In genomic region chr11:98763502-98763861, GRCm38 (mm10) we compare ENCODE assay signal across 12 mouse cellular contexts. TPM values are rescaled to one million over a fixed set of nuclear protein-coding genes. Genes with fewer than 3 reads are reported as not detected.
DNase-seq lines count a peak whose midpoint lies in the region; ATAC-seq and TF ChIP-seq lines count a peak whose summit lies in the region.
"Had no signal": no experiment of that assay in that cellular context is flagged by ENCODE, and none has a peak within 500 bp of the region (broad histone marks: within the 10 kb centered on the region; RNA-seq: fewer than 3 reads in every experiment).

No protein-coding gene starts in this region.

- no peaks in the 10 kb centered on the region for H3K9me3 ChIP-seq in hindbrain, embryonic 10.5 days
- H3K9me3 ChIP-seq in hindbrain, embryonic 11.5 days (ENCODE audit: control insufficient read depth, low read length): no peaks in the 10 kb centered on the region
- H3K9me3 ChIP-seq in lung, postnatal 0 days (ENCODE audit: low read length): no peaks in the 10 kb centered on the region
- no peaks in the 10 kb centered on the region for H3K9me3 ChIP-seq in liver, embryonic 16.5 days (replicated peaks; ENCODE audit: control insufficient read depth, low read length)
- H3K9me3 ChIP-seq in midbrain, embryonic 14.5 days (ENCODE audit: control insufficient read depth, low read length): no peaks in the 10 kb centered on the region
- H3K9me3 ChIP-seq: heart, embryonic 13.5 days; midbrain, embryonic 15.5 days had no signal

- H3K27me3 ChIP-seq in hindbrain, embryonic 10.5 days (ENCODE audit: insufficient read depth, poor library complexity, severe bottlenecking): no peaks in the 10 kb centered on the region
- no peaks in the 10 kb centered on the region for H3K27me3 ChIP-seq in hindbrain, embryonic 11.5 days (ENCODE audit: control insufficient read depth, insufficient read depth, low read length)
- no peaks in the 10 kb centered on the region for H3K27me3 ChIP-seq in lung, postnatal 0 days (replicated peaks; ENCODE audit: insufficient read depth, low read length)
- no peaks in the 10 kb centered on the region for H3K27me3 ChIP-seq in liver, embryonic 16.5 days (ENCODE audit: control insufficient read depth, insufficient read depth, low read depth, low read length)
- no peaks in the 10 kb centered on the region for H3K27me3 ChIP-seq in midbrain, embryonic 14.5 days (ENCODE audit: control insufficient read depth, insufficient read depth, low read length)
- H3K27me3 ChIP-seq: heart, embryonic 13.5 days; midbrain, embryonic 15.5 days had no signal

- 87% methylated on average over 8 of the region's 8 CpGs for WGBS in hindbrain, embryonic 10.5 days
- 94% methylated on average over 8 of the region's 8 CpGs for WGBS in hindbrain, embryonic 11.5 days
- 71% methylated on average over 8 of the region's 8 CpGs for WGBS in lung, postnatal 0 days
- 86% methylated on average over 8 of the region's 8 CpGs for WGBS in liver, embryonic 16.5 days (ENCODE audit: insufficient replicate concordance)
- WGBS in midbrain, embryonic 14.5 days: 89% methylated on average over 8 of the region's 8 CpGs

- peaks cover 71% of the 10 kb centered on the region for H3K36me3 ChIP-seq in hindbrain, embryonic 10.5 days
- H3K36me3 ChIP-seq in hindbrain, embryonic 11.5 days (ENCODE audit: control insufficient read depth, insufficient read depth, low read length): no peaks in the 10 kb centered on the region; the same call in 1 of the 2 replicates
- H3K36me3 ChIP-seq in lung, postnatal 0 days (ENCODE audit: insufficient read depth, low read length): 0 out of 2 replicates have a peak, but pooled peaks cover 13% of the 10 kb centered on the region
- H3K36me3 ChIP-seq in liver, embryonic 16.5 days (ENCODE audit: control insufficient read depth, insufficient read depth): peaks cover 15% of the 10 kb centered on the region; the same call in 1 of the 2 replicates
- peaks cover 67% of the 10 kb centered on the region for H3K36me3 ChIP-seq in midbrain, embryonic 14.5 days (ENCODE audit: control insufficient read depth, insufficient read depth, low read length)

- no peak for DNase-seq in hindbrain, embryonic 10.5 days (ENCODE audit: low spot score)
- no peak for DNase-seq in hindbrain, embryonic 11.5 days (ENCODE audit: low spot score)
- DNase-seq in lung, postnatal 0 days (ENCODE audit: low spot score): no peak
- no peak for DNase-seq in lung, postnatal 25 days (ENCODE audit: low spot score)
- peak; percentile 64 for DNase-seq in R1 (ENCODE audit: low read depth, low spot score)
- DNase-seq in midbrain, embryonic 14.5 days: no peak
- DNase-seq in urinary bladder, postnatal 4 days (ENCODE audit: low spot score in 2 of 2): no peak
- DNase-seq: kidney, postnatal 10 days; retina, postnatal 1 day had no signal

- no peak overlapping the region for H3K9ac ChIP-seq in hindbrain, embryonic 11.5 days (ENCODE audit: low read depth, low read length)
- H3K9ac ChIP-seq in lung, postnatal 0 days (replicated peaks; ENCODE audit: low read depth): no peak overlapping the region
- H3K9ac ChIP-seq in liver, embryonic 16.5 days (ENCODE audit: low read depth, low read length): no peak overlapping the region
- H3K9ac ChIP-seq in midbrain, embryonic 14.5 days (replicated peaks; ENCODE audit: low read length): no peak overlapping the region
- H3K9ac ChIP-seq: midbrain, embryonic 15.5 days had no signal

- H3K27ac ChIP-seq in hindbrain, embryonic 10.5 days: peak overlapping the region; percentile 41; the same call in 1 of the 2 replicates
- no peak overlapping the region for H3K27ac ChIP-seq in hindbrain, embryonic 11.5 days (ENCODE audit: low read depth, low read length)
- H3K27ac ChIP-seq in lung, postnatal 0 days (ENCODE audit: low read length): peak overlapping the region; percentile 81
- H3K27ac ChIP-seq in liver, embryonic 16.5 days (ENCODE audit: low read length): 0 out of 2 replicates have a peak overlapping the region, but pooled peaks have one; percentile 6
- H3K27ac ChIP-seq in midbrain, embryonic 14.5 days (replicated peaks; ENCODE audit: low read depth, low read length): no peak overlapping the region

- ATAC-seq in hindbrain, embryonic 11.5 days (ENCODE audit: low FRiP score): no peak
- ATAC-seq in lung, postnatal 0 days: peak; percentile 10
- ATAC-seq in liver, embryonic 16.5 days (ENCODE audit: low read depth): no peak
- ATAC-seq in midbrain, embryonic 14.5 days (ENCODE audit: low FRiP score, low TSS enrichment): no peak
- ATAC-seq: midbrain, embryonic 15.5 days had no signal

- no peak for TF ChIP-seq CTCF in lung, postnatal 0 days (IDR thresholded peaks at IDR 0.05)

- no peak for TF ChIP-seq EP300 in lung, postnatal 0 days (IDR thresholded peaks at IDR 0.05)

- no peak overlapping the region for H3K4me3 ChIP-seq in hindbrain, embryonic 10.5 days
- H3K4me3 ChIP-seq in hindbrain, embryonic 11.5 days (ENCODE audit: low read depth, low read length): no peak overlapping the region
- no peak overlapping the region for H3K4me3 ChIP-seq in lung, postnatal 0 days (ENCODE audit: low read depth, low read length)
- no peak overlapping the region for H3K4me3 ChIP-seq in liver, embryonic 16.5 days (ENCODE audit: low read depth, low read length)
- H3K4me3 ChIP-seq in midbrain, embryonic 14.5 days (replicated peaks; ENCODE audit: low read depth, low read length): no peak overlapping the region
- H3K4me3 ChIP-seq: heart, embryonic 13.5 days; midbrain, embryonic 15.5 days had no signal

- no peak overlapping the region for H3K4me2 ChIP-seq in hindbrain, embryonic 11.5 days (replicated peaks; ENCODE audit: low read depth, low read length)
- H3K4me2 ChIP-seq in lung, postnatal 0 days (replicated peaks; ENCODE audit: low read depth, low read length): no peak overlapping the region
- no peak overlapping the region for H3K4me2 ChIP-seq in liver, embryonic 16.5 days (ENCODE audit: low read depth, low read length)
- H3K4me2 ChIP-seq in midbrain, embryonic 14.5 days (ENCODE audit: low read length): no peak overlapping the region
- H3K4me2 ChIP-seq: heart, embryonic 13.5 days; midbrain, embryonic 15.5 days had no signal

- H3K4me1 ChIP-seq in hindbrain, embryonic 10.5 days (replicated peaks): peaks cover 42% of the 10 kb centered on the region
- H3K4me1 ChIP-seq in hindbrain, embryonic 11.5 days (replicated peaks; ENCODE audit: control insufficient read depth, insufficient read depth, low read length): peaks cover 7% of the 10 kb centered on the region
- peaks cover 20% of the 10 kb centered on the region for H3K4me1 ChIP-seq in lung, postnatal 0 days (ENCODE audit: insufficient read depth, low read depth, low read length)
- H3K4me1 ChIP-seq in liver, embryonic 16.5 days (ENCODE audit: control insufficient read depth, low read depth, low read length): peaks cover 37% of the 10 kb centered on the region
- H3K4me1 ChIP-seq in midbrain, embryonic 14.5 days (ENCODE audit: control insufficient read depth, insufficient read depth, low read length): peaks cover 30% of the 10 kb centered on the region

RNA-seq across cellular contexts. Expression of gene Nr1d1, which starts 11.7 kb away (rescaled TPM):
- polyA plus RNA-seq in hindbrain, embryonic 10.5 days (2016; fragmentation: Nextera tagmentation; extraction: Ambion mirVana): 1.2 and 1.5 TPM in 2 replicates
- polyA plus RNA-seq in hindbrain, embryonic 11.5 days (2014; fragmentation: Nextera tagmentation; extraction: Ambion mirVana): 0.92 and 1.4 TPM in 2 replicates
- polyA plus RNA-seq in lung, postnatal 0 days (2015; fragmentation: Nextera tagmentation; extraction: Ambion mirVana): 6.9 and 8.9 TPM in 2 replicates
- 0.65 and 0.66 TPM in 2 replicates for polyA plus RNA-seq in liver, embryonic 16.5 days (2015; fragmentation: Nextera tagmentation; extraction: Ambion mirVana)
- polyA plus RNA-seq in midbrain, embryonic 14.5 days (2014; fragmentation: Nextera tagmentation; extraction: Ambion mirVana): 3.0 TPM in 2 replicates

RNA-seq across cellular contexts. Expression of gene Thra, which starts 23.0 kb away (rescaled TPM):
- 12.8 and 22.2 TPM in 2 replicates for polyA plus RNA-seq in hindbrain, embryonic 10.5 days (2016; fragmentation: Nextera tagmentation; extraction: Ambion mirVana)
- polyA plus RNA-seq in hindbrain, embryonic 11.5 days (2014; fragmentation: Nextera tagmentation; extraction: Ambion mirVana): 34.7 and 41.4 TPM in 2 replicates
- 38.1 and 40.5 TPM in 2 replicates for polyA plus RNA-seq in lung, postnatal 0 days (2015; fragmentation: Nextera tagmentation; extraction: Ambion mirVana)
- 6.5 and 7.7 TPM in 2 replicates for polyA plus RNA-seq in liver, embryonic 16.5 days (2015; fragmentation: Nextera tagmentation; extraction: Ambion mirVana)
- 175 and 194 TPM in 2 replicates for polyA plus RNA-seq in midbrain, embryonic 14.5 days (2014; fragmentation: Nextera tagmentation; extraction: Ambion mirVana)

RNA-seq across cellular contexts. Expression of gene Msl1, which starts 31.8 kb away (rescaled TPM):
- 24.4 and 25.2 TPM in 2 replicates for polyA plus RNA-seq in hindbrain, embryonic 10.5 days (2016; fragmentation: Nextera tagmentation; extraction: Ambion mirVana)
- polyA plus RNA-seq in hindbrain, embryonic 11.5 days (2014; fragmentation: Nextera tagmentation; extraction: Ambion mirVana): 25.0 and 28.0 TPM in 2 replicates
- 16.3 and 21.3 TPM in 2 replicates for polyA plus RNA-seq in lung, postnatal 0 days (2015; fragmentation: Nextera tagmentation; extraction: Ambion mirVana)
- 4.9 and 5.3 TPM in 2 replicates for polyA plus RNA-seq in liver, embryonic 16.5 days (2015; fragmentation: Nextera tagmentation; extraction: Ambion mirVana)
- 25.0 and 35.9 TPM in 2 replicates for polyA plus RNA-seq in midbrain, embryonic 14.5 days (2014; fragmentation: Nextera tagmentation; extraction: Ambion mirVana)

RNA-seq across cellular contexts. Expression of gene Med24, which starts 34.2 kb away (rescaled TPM):
- polyA plus RNA-seq in hindbrain, embryonic 10.5 days (2016; fragmentation: Nextera tagmentation; extraction: Ambion mirVana): 76.9 and 83.6 TPM in 2 replicates
- 47.3 and 60.8 TPM in 2 replicates for polyA plus RNA-seq in hindbrain, embryonic 11.5 days (2014; fragmentation: Nextera tagmentation; extraction: Ambion mirVana)
- 19.9 and 20.6 TPM in 2 replicates for polyA plus RNA-seq in lung, postnatal 0 days (2015; fragmentation: Nextera tagmentation; extraction: Ambion mirVana)
- 22.8 and 23.8 TPM in 2 replicates for polyA plus RNA-seq in liver, embryonic 16.5 days (2015; fragmentation: Nextera tagmentation; extraction: Ambion mirVana)
- 65.7 and 81.1 TPM in 2 replicates for polyA plus RNA-seq in midbrain, embryonic 14.5 days (2014; fragmentation: Nextera tagmentation; extraction: Ambion mirVana)

RNA-seq across cellular contexts. Expression of gene Casc3, which starts 41.2 kb away (rescaled TPM):
- 49.5 and 55.9 TPM in 2 replicates for polyA plus RNA-seq in hindbrain, embryonic 10.5 days (2016; fragmentation: Nextera tagmentation; extraction: Ambion mirVana)
- polyA plus RNA-seq in hindbrain, embryonic 11.5 days (2014; fragmentation: Nextera tagmentation; extraction: Ambion mirVana): 44.6 and 49.6 TPM in 2 replicates
- polyA plus RNA-seq in lung, postnatal 0 days (2015; fragmentation: Nextera tagmentation; extraction: Ambion mirVana): 22.7 and 22.9 TPM in 2 replicates
- polyA plus RNA-seq in liver, embryonic 16.5 days (2015; fragmentation: Nextera tagmentation; extraction: Ambion mirVana): 11.6 and 13.6 TPM in 2 replicates
- 46.6 and 57.3 TPM in 2 replicates for polyA plus RNA-seq in midbrain, embryonic 14.5 days (2014; fragmentation: Nextera tagmentation; extraction: Ambion mirVana)

Comparison
In these comparisons a context has a peak if more than half of its experiments do, and no peak if none do; other contexts are left out.
1. H3K27ac ChIP-seq: peak in hindbrain, embryonic 10.5 days (single experiment), lung, postnatal 0 days (single experiment) and liver, embryonic 16.5 days (single experiment); none in hindbrain, embryonic 11.5 days (single experiment) and midbrain, embryonic 14.5 days (single experiment).